Mouse (Mus musculus) heart, adult 2 months (tissue): ENCODE data around the gene Rnf144a.

Experiments
- CTCF ChIP-seq: fragments of 200-600 bp; IDR thresholded peaks from 2 replicates; pipeline ENCODE4 v1.8.1; 2022; ENCODE audit warnings: antibody characterized with exemption, mild to moderate bottlenecking, moderate library complexity
- EP300 ChIP-seq: fragments of 200-500 bp; IDR thresholded peaks from 2 replicates; pipeline ENCODE4 v1.6.1; 2011; ENCODE audit warnings: low read depth, low read length, control low read depth; ENCODE audit not compliant: insufficient read depth
- POLR2A ChIP-seq: fragments of 200-500 bp; IDR thresholded peaks from 2 replicates; pipeline ENCODE4 v1.6.1; 2011; ENCODE audit warnings: mild to moderate bottlenecking, low read depth, low read length, control low read depth; ENCODE audit not compliant: insufficient read depth

GRCm38 (mm10) chr12:26444054-26444453 lies 29.0 kb upstream of the Rnf144a start:
- TF ChIP-seq CTCF, result peak; percentile 97
- no peak for TF ChIP-seq POLR2A
- 0 out of 2 replicates have a peak, but pooled peaks have one; percentile 40 for TF ChIP-seq EP300
